Mouse (Mus musculus) bone marrow, adult 2 months (tissue): ENCODE measurements around the gene Man1a2.

Experiments
- CTCF ChIP-seq: fragments of 200-500 bp; IDR thresholded peaks from 2 replicates; pipeline ENCODE4 v1.5.1; 2011; ENCODE audit warnings: low read length, control low read depth; ENCODE audit not compliant: control insufficient read depth, insufficient read depth
- POLR2A ChIP-seq: fragments of 200-500 bp; IDR thresholded peaks from 2 replicates; pipeline ENCODE4 v1.6.1; 2011; ENCODE audit warnings: low read depth, mild to moderate bottlenecking, control low read depth, low read length, borderline replicate concordance; ENCODE audit not compliant: control insufficient read depth

- TF ChIP-seq CTCF (no peak), POLR2A (no peak)
These were observed 3.4 kb upstream of the Man1a2 start for GRCm38 (mm10) chr3:100688747-100689146.
